Mouse (Mus musculus): ENCODE data around the gene Ccnyl1. TPM values are rescaled to one million over a fixed set of nuclear protein-coding genes. Genes with fewer than 3 reads are reported as not detected.

The Ccnyl1 gene
- polyA plus RNA-seq, 1 experiment from 2014 or later = 6.2 TPM

GRCm38 (mm10) chr1:64754658-64755057 is 64.4 kb downstream of the Ccnyl1 start:
- Histone ChIP-seq H3K4me3 (replicated peaks) (no peak overlapping the region), H3K27me3 (no peaks in the 10 kb centered on the region), H3K4me1 (no peaks in the 10 kb centered on the region), H3K9ac (no peak overlapping the region), H3K27ac (no peak overlapping the region), H3K36me3 (replicated peaks) (no peaks in the 10 kb centered on the region), H3K9me3 (no peaks in the 10 kb centered on the region), H3K4me2 (no peak overlapping the region)
- ATAC-seq (ENCODE audit: low FRiP score) = no peak
- WGBS = 90% methylated on average over 5 of the region's 5 CpGs

DNA sequence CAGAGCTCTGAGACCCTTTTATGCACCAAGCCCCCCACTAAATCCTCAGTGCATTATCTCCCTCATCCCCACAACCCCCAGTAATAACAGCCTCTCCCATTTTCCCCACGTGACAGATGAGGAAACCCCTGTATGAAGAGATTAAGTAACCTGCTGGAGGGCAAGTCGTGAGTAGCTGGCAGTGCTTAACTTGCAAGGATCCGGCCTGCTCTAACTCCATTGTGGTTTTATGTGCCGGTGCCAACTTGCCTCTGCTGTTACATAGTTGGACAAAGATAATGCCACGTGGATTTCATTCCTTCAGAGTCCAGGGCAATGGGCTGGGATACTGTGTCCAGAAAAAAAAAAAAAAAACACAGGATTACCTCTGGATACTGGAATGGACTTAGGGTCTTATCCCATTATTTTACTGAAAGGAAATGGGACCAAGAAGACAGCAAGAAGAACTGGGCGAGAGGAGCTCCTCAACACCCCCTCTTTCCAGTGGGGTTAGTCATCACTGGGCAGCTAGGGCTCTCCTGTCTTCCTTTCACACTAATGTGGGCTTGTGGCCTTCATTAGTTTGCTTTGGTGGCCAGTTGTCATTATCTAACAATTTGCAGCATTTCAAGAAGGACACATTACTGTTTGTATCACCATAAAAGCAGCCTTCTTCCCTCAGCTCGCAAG is 65.8 kb downstream of the Ccnyl1 start:
- H3K4me3 ChIP-seq (replicated peaks) = no peak overlapping the region
- 66% methylated on average over 7 of the region's 7 CpGs for WGBS
- H3K27me3 ChIP-seq = no peaks in the 10 kb centered on the region
- H3K27ac ChIP-seq = no peak overlapping the region
- no peaks in the 10 kb centered on the region for H3K9me3 ChIP-seq
- H3K9ac ChIP-seq = no peak overlapping the region
- H3K4me1 ChIP-seq = no peaks in the 10 kb centered on the region
- ATAC-seq (ENCODE audit: low FRiP score) = no peak
- no peaks in the 10 kb centered on the region for H3K36me3 ChIP-seq (replicated peaks)
- H3K4me2 ChIP-seq = no peak overlapping the region

DNA sequence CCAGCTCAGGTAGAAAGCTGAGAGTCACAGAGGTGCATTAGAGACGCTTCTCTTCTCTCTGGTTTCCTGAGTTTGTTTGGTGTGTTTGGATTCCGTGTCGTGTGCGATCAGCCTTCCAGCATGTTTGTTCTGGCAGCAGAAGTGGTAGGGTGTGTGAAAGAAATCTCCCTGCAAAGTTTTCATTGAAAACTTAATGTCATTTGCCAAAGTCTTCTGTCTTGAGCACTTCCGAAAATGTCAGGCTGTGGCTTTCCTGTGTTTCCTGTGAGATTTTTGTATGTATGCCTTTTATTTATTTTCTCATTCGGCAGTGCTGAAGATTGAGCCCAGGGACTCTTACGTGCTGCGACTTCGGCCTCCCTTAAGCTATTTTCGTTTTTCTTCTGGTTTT is 66.4 kb downstream of the Ccnyl1 start:
- H3K27me3 ChIP-seq = no peaks in the 10 kb centered on the region
- no peak overlapping the region for H3K4me3 ChIP-seq (replicated peaks)
- WGBS = 79% methylated on average over 10 of the region's 10 CpGs
- H3K4me2 ChIP-seq = no peak overlapping the region
- H3K9me3 ChIP-seq = no peaks in the 10 kb centered on the region
- H3K9ac ChIP-seq = no peak overlapping the region
- no peaks in the 10 kb centered on the region for H3K36me3 ChIP-seq (replicated peaks)
- no peak overlapping the region for H3K27ac ChIP-seq
- H3K4me1 ChIP-seq = no peaks in the 10 kb centered on the region
- ATAC-seq (ENCODE audit: low FRiP score) = no peak

GRCm38 (mm10) chr1:64757254-64757653 is 67.0 kb downstream of the Ccnyl1 start:
- H3K9ac ChIP-seq = no peak overlapping the region
- no peaks in the 10 kb centered on the region for H3K9me3 ChIP-seq
- no peak overlapping the region for H3K4me2 ChIP-seq
- H3K27me3 ChIP-seq = no peaks in the 10 kb centered on the region
- no peak overlapping the region for H3K4me3 ChIP-seq (replicated peaks)
- no peak overlapping the region for H3K27ac ChIP-seq
- H3K36me3 ChIP-seq (replicated peaks) = no peaks in the 10 kb centered on the region
- no peak for ATAC-seq (ENCODE audit: low FRiP score)
- H3K4me1 ChIP-seq = no peaks in the 10 kb centered on the region
- WGBS = 29% methylated on average over 2 of the region's 2 CpGs

DNA sequence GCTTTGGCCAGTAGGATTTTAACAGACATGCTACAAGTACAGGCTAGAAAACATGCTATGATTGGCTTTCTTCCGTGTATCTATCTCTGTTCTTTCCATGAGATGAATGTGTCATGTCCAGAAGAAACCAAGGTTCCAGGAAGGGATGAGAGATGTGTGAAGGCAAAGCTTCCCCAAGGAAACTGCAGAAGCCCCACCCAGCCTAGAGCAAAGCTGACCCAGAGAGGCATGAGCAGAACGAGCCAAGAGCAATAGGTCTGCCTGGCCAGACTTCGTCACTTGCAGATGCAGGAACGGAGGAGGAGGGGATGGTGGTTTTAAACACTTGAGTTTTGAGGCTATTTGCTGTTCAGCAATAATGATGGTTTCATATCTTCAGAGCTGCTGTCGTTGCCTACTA is 67.5 kb downstream of the Ccnyl1 start:
- Histone ChIP-seq H3K4me2 (no peak overlapping the region), H3K27ac (no peak overlapping the region), H3K36me3 (replicated peaks) (no peaks in the 10 kb centered on the region), H3K9ac (no peak overlapping the region), H3K4me3 (replicated peaks) (no peak overlapping the region), H3K9me3 (no peaks in the 10 kb centered on the region), H3K4me1 (no peaks in the 10 kb centered on the region), H3K27me3 (no peaks in the 10 kb centered on the region)
- 93% methylated on average over 5 of the region's 5 CpGs for WGBS
- ATAC-seq (ENCODE audit: low FRiP score) = no peak

GRCm38 (mm10) chr1:64761646-64762045 is 71.4 kb downstream of the Ccnyl1 start:
- H3K9me3 ChIP-seq = no peaks in the 10 kb centered on the region
- 83% methylated on average over 4 of the region's 4 CpGs for WGBS
- no peak overlapping the region for H3K4me3 ChIP-seq (replicated peaks)
- no peak overlapping the region for H3K27ac ChIP-seq
- ATAC-seq (ENCODE audit: low FRiP score) = no peak
- H3K4me1 ChIP-seq = no peaks in the 10 kb centered on the region
- no peaks in the 10 kb centered on the region for H3K36me3 ChIP-seq (replicated peaks)
- H3K9ac ChIP-seq = no peak overlapping the region
- no peak overlapping the region for H3K4me2 ChIP-seq
- no peaks in the 10 kb centered on the region for H3K27me3 ChIP-seq

DNA sequence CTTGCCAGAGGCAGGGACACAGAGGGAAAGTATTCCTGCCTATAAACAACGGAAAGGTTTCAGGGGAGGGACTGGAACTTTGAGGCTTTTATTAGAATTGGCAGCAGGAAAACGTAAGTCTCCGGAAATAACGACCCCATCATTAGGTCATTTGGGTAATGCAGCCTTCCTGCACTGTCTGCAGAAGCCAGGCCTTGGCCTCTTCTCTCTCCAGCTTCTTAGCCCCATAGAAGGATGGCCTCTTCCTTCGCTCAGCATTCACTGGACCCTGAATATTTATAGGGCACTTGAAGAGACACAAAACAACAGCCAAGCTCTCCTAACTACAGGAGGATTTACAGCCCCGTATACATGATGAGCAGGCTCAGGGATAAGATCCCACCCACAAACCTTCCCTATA is 79.9 kb downstream of the Ccnyl1 start:
- no peak for ATAC-seq (ENCODE audit: low FRiP score)
- Histone ChIP-seq H3K4me2 (no peak overlapping the region), H3K36me3 (replicated peaks) (no peaks in the 10 kb centered on the region), H3K27ac (no peak overlapping the region), H3K9me3 (no peaks in the 10 kb centered on the region), H3K4me1 (no peaks in the 10 kb centered on the region), H3K27me3 (peaks cover 24% of the 10 kb centered on the region), H3K9ac (no peak overlapping the region), H3K4me3 (replicated peaks) (no peak overlapping the region)
- WGBS = 41% methylated on average over 6 of the region's 6 CpGs

GRCm38 (mm10) chr1:64773305-64773704 is 83.0 kb downstream of the Ccnyl1 start:
- no peak overlapping the region for H3K27ac ChIP-seq
- H3K36me3 ChIP-seq (replicated peaks) = no peaks in the 10 kb centered on the region
- ATAC-seq (ENCODE audit: low FRiP score) = no peak
- no peaks in the 10 kb centered on the region for H3K4me1 ChIP-seq
- no peak overlapping the region for H3K4me3 ChIP-seq (replicated peaks)
- no peak overlapping the region for H3K4me2 ChIP-seq
- peaks cover 53% of the 10 kb centered on the region for H3K27me3 ChIP-seq
- H3K9ac ChIP-seq = no peak overlapping the region
- no peaks in the 10 kb centered on the region for H3K9me3 ChIP-seq
- WGBS = 69% methylated on average over 4 of the region's 4 CpGs

Other genes starting within 250 kb of the Ccnyl1 start
- gene Creb1, start 157.8 kb upstream of the Ccnyl1 start, polyA plus RNA-seq (2016; fragmentation: Nextera tagmentation; extraction: Ambion mirVana) = 66.1 and 75.4 TPM in 2 replicates
- gene Mettl21a, start 73.2 kb upstream of the Ccnyl1 start, polyA plus RNA-seq (2016; fragmentation: Nextera tagmentation; extraction: Ambion mirVana) = 19.3 and 19.6 TPM in 2 replicates
- 1.0 and 1.5 TPM in 2 replicates for gene Fzd5, start 47.3 kb downstream of the Ccnyl1 start, polyA plus RNA-seq (2016; fragmentation: Nextera tagmentation; extraction: Ambion mirVana)

Measured in forebrain, embryonic 12.5 days (tissue).